Mouse (Mus musculus): ENCODE data around the gene Olfr1152.

Olfr1152 gene

GRCm38 (mm10) chr2:87866192-87866591 lies at the start of gene Olfr1152:
Gene Olfr1152 (plus strand): TSS chr2:87866492.
- DNase-seq (ENCODE audit: low spot score in 2 of 2), result no peak

GRCm38 (mm10) chr2:87830233-87830632 lies 36.1 kb upstream of the Olfr1152 start, which contains the start of gene Olfr1148:
Gene Olfr1148 (plus strand): TSS chr2:87830533.
- DNase-seq (ENCODE audit: low spot score in 2 of 2), result no peak

- DNase-seq (ENCODE audit: low spot score in 2 of 2), result no peak
Measured at GRCm38 (mm10) chr2:87843693-87844092, 22.6 kb upstream of the Olfr1152 start, which contains the start of gene Olfr1150-ps1. Gene Olfr1150-ps1 (plus strand): TSS chr2:87843993.

GRCm38 (mm10) chr2:87855562-87855961 lies 10.7 kb upstream of the Olfr1152 start, which contains the start of gene Olfr1151:
Gene Olfr1151 (plus strand): TSS chr2:87855862.
- DNase-seq (ENCODE audit: low spot score in 2 of 2), result no peak

- no peak for DNase-seq (ENCODE audit: low spot score in 2 of 2)
Measured at GRCm38 (mm10) chr2:87894662-87895061, 28.4 kb downstream of the Olfr1152 start, which contains the start of gene Olfr1153. Gene Olfr1153 (plus strand): TSS chr2:87894962.

GRCm38 (mm10) chr2:87905066-87905465 lies 38.8 kb downstream of the Olfr1152 start, which contains the start of gene Olfr1154:
Gene Olfr1154 (minus strand): TSS chr2:87905166.
- DNase-seq (ENCODE audit: low spot score in 2 of 2), result no peak

Measured in frontal cortex, postnatal 14 days (tissue).